Mouse (Mus musculus): Measurements from ENCODE around the gene Prkca.

GRCm38 (mm10) chr11:108204895-108205248 lies 138.9 kb downstream of the Prkca start:
- TF ChIP-seq CTCF (IDR thresholded peaks at IDR 0.05; ENCODE audit: borderline replicate concordance, insufficient read depth, low read depth, low read length) (no peak), POLR2A (IDR thresholded peaks at IDR 0.05; ENCODE audit: borderline replicate concordance, insufficient read depth, low read length) (no peak)

All from cerebellum, adult 2 months (tissue).